Mouse (Mus musculus): Measurements from ENCODE around the gene Gas6. TPM values are rescaled to one million over a fixed set of nuclear protein-coding genes. Genes with fewer than 3 reads are reported as not detected.

Gas6 gene
- polyA plus RNA-seq, 1 experiment from 2014 or later = 15.9 TPM

DNA sequence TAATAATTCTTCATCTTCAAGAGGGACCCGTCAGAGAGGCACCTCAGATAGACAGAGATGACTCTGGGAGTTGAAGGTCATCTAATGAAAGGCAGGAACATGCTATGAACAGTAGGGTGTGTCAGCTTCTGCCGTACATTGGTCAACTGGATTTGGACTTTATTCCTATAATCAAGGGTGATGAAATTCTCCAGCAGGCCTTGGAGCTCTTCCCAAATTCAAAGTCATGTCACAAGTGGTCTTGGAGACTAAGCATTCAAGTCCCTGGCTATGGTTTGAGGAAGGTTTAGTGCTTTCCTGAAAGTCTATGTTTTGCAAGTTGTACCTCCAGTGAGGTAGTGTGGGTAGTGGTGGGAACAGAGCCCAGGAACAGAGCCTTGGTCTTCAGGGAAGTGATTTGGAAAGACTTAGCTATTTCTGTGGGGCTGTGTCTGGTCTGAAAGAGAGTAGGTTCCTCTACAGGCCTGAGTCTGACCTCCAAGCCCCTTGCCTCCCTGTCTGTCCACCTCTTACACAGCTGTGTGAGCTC, 75.1 kb downstream of the Gas6 start:
- no peaks in the 10 kb centered on the region for H3K9me3 ChIP-seq
- no peak overlapping the region for H3K4me2 ChIP-seq (replicated peaks)
- no peak overlapping the region for H3K27ac ChIP-seq
- no peak overlapping the region for H3K4me3 ChIP-seq (replicated peaks)
- H3K27me3 ChIP-seq = no peaks in the 10 kb centered on the region
- H3K36me3 ChIP-seq = no peaks in the 10 kb centered on the region
- 75% methylated on average over 2 of the region's 2 CpGs for WGBS
- no peaks in the 10 kb centered on the region for H3K4me1 ChIP-seq (replicated peaks)
- ATAC-seq = no peak
- H3K9ac ChIP-seq (replicated peaks) = no peak overlapping the region

DNA sequence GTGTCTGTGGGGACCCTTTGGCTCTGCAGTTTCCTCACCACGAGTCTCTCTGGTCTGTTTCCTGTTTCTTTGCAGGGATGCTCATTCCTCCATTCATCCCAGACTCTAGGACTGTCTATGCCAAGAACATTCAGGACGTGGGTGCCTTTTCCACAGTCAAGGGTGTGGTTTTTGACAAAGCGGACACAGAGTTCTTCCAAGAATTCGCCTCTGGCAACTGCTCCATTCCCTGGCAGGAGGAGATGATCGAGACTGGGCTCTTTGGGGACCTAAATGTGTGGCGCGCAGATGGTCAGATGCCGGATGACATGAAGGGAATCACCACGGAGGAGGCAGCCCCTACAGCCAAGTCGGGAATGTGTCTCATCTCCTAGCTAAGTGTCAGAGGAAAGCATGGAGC, 78.4 kb downstream of the Gas6 start:
- ATAC-seq = no peak
- Histone ChIP-seq H3K27ac (no peak overlapping the region), H3K27me3 (no peaks in the 10 kb centered on the region), H3K9ac (replicated peaks) (no peak overlapping the region), H3K4me2 (replicated peaks) (no peak overlapping the region), H3K4me3 (replicated peaks) (no peak overlapping the region), H3K4me1 (replicated peaks) (no peaks in the 10 kb centered on the region), H3K36me3 (no peaks in the 10 kb centered on the region), H3K9me3 (no peaks in the 10 kb centered on the region)
- 79% methylated on average over 10 of the region's 10 CpGs for WGBS

Other genes starting within 250 kb of the Gas6 start
- gene Adprhl1, start 240.3 kb downstream of the Gas6 start, polyA plus RNA-seq (2015; fragmentation: Nextera tagmentation; extraction: Ambion mirVana) = 0.23 TPM in 1 of 2 replicates, not detected in the other
- gene Dcun1d2, start 206.4 kb downstream of the Gas6 start, polyA plus RNA-seq (2015; fragmentation: Nextera tagmentation; extraction: Ambion mirVana) = 32.5 and 32.9 TPM in 2 replicates
- gene Tmco3, start 206.3 kb downstream of the Gas6 start, polyA plus RNA-seq (2015; fragmentation: Nextera tagmentation; extraction: Ambion mirVana) = 43.1 and 46.9 TPM in 2 replicates
- gene Tfdp1, start 155.7 kb downstream of the Gas6 start, polyA plus RNA-seq (2015; fragmentation: Nextera tagmentation; extraction: Ambion mirVana) = 111 and 115 TPM in 2 replicates
- gene Atp4b, start 97.7 kb downstream of the Gas6 start, polyA plus RNA-seq (2015; fragmentation: Nextera tagmentation; extraction: Ambion mirVana) = not detected in 2 replicates
- gene Grk1, start 89.4 kb downstream of the Gas6 start, polyA plus RNA-seq (2015; fragmentation: Nextera tagmentation; extraction: Ambion mirVana) = 0.04 TPM in 1 of 2 replicates, not detected in the other
- not detected in 2 replicates for gene Tmem255b, start 59.3 kb downstream of the Gas6 start, polyA plus RNA-seq (2015; fragmentation: Nextera tagmentation; extraction: Ambion mirVana)
- gene 1700029H14Rik, start 68.0 kb upstream of the Gas6 start, polyA plus RNA-seq (2015; fragmentation: Nextera tagmentation; extraction: Ambion mirVana) = not detected in 2 replicates
- 20.6 and 21.7 TPM in 2 replicates for gene Rasa3, start 183.1 kb upstream of the Gas6 start, polyA plus RNA-seq (2015; fragmentation: Nextera tagmentation; extraction: Ambion mirVana)
- gene Cfap97d2, start 211.4 kb upstream of the Gas6 start, polyA plus RNA-seq (2015; fragmentation: Nextera tagmentation; extraction: Ambion mirVana) = 2.2 and 3.1 TPM in 2 replicates

Data from midbrain, embryonic 13.5 days (tissue).